9 mouse cellular contexts compared by ENCODE assay signal in the genomic region with DNA sequence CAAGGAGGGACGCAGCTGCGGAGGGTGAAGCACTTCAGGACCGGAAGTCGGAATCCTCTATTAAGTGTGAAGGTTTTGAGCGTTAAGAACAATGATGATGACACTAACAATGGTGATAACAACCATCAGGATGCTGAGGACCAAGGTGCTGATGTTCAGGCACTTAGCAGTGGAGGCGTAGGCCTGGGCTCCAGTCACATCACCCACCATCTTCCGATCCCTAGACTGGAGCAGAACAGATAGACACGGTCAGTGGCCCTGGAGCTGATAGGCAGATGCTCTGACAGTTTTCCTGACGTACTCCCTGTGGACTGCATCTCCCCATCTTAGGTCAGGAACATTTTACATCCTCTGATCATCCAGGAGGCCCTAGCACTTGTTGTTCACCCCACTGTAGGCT. TPM values are rescaled to one million over a fixed set of nuclear protein-coding genes. Genes with fewer than 3 reads are reported as not detected.
DNase-seq lines count a peak whose midpoint lies in the region; ATAC-seq lines count a peak whose summit lies in the region.
"Had no signal": no experiment of that assay in that cellular context is flagged by ENCODE, and none has a peak within 500 bp of the region (broad histone marks: within the 10 kb centered on the region; RNA-seq: fewer than 3 reads in every experiment).

No protein-coding gene starts in this region.

- H3K27me3 ChIP-seq in hindbrain, embryonic 10.5 days (ENCODE audit: insufficient read depth, poor library complexity, severe bottlenecking), result no peaks in the 10 kb centered on the region
- no peaks in the 10 kb centered on the region for H3K27me3 ChIP-seq in hindbrain, embryonic 12.5 days
- no peaks in the 10 kb centered on the region for H3K27me3 ChIP-seq in embryonic facial prominence, embryonic 12.5 days
- H3K27me3 ChIP-seq in limb, embryonic 13.5 days, result no peaks in the 10 kb centered on the region

- H3K4me3 ChIP-seq in hindbrain, embryonic 10.5 days, result no peak overlapping the region
- no peak overlapping the region for H3K4me3 ChIP-seq in hindbrain, embryonic 12.5 days
- peak overlapping the region; percentile 23; the same call in 1 of the 2 replicates for H3K4me3 ChIP-seq in embryonic facial prominence, embryonic 12.5 days
- H3K4me3 ChIP-seq in limb, embryonic 13.5 days, result peak overlapping the region; percentile 51

- H3K4me1 ChIP-seq in hindbrain, embryonic 10.5 days (replicated peaks), result peaks cover 33% of the 10 kb centered on the region
- peaks cover 18% of the 10 kb centered on the region for H3K4me1 ChIP-seq in hindbrain, embryonic 12.5 days
- peaks cover 21% of the 10 kb centered on the region for H3K4me1 ChIP-seq in embryonic facial prominence, embryonic 12.5 days
- peaks cover 30% of the 10 kb centered on the region for H3K4me1 ChIP-seq in limb, embryonic 13.5 days

- peak overlapping the region; percentile 66 for H3K27ac ChIP-seq in hindbrain, embryonic 10.5 days
- no peak overlapping the region for H3K27ac ChIP-seq in hindbrain, embryonic 12.5 days
- no peak overlapping the region for H3K27ac ChIP-seq in embryonic facial prominence, embryonic 12.5 days
- no peak overlapping the region for H3K27ac ChIP-seq in limb, embryonic 13.5 days

- no peak for ATAC-seq in hindbrain, embryonic 12.5 days (ENCODE audit: low FRiP score)
- no peak for ATAC-seq in embryonic facial prominence, embryonic 12.5 days (ENCODE audit: insufficient number of reproducible peaks, insufficient read depth, low FRiP score, low TSS enrichment)
- ATAC-seq in limb, embryonic 13.5 days (ENCODE audit: low FRiP score, low read depth), result no peak

- no peaks in the 10 kb centered on the region for H3K36me3 ChIP-seq in hindbrain, embryonic 10.5 days
- no peaks in the 10 kb centered on the region for H3K36me3 ChIP-seq in hindbrain, embryonic 12.5 days
- no peaks in the 10 kb centered on the region for H3K36me3 ChIP-seq in embryonic facial prominence, embryonic 12.5 days
- no peaks in the 10 kb centered on the region for H3K36me3 ChIP-seq in limb, embryonic 13.5 days

- no peak overlapping the region for H3K4me2 ChIP-seq in hindbrain, embryonic 12.5 days (replicated peaks)
- H3K4me2 ChIP-seq in embryonic facial prominence, embryonic 12.5 days (replicated peaks), result peak overlapping the region; percentile 45
- H3K4me2 ChIP-seq in limb, embryonic 13.5 days (replicated peaks), result peak overlapping the region; percentile 69

- WGBS in hindbrain, embryonic 10.5 days, result 91% methylated on average over 9 of the region's 9 CpGs
- 87% methylated on average over 9 of the region's 9 CpGs for WGBS in hindbrain, embryonic 12.5 days
- 89% methylated on average over 9 of the region's 9 CpGs for WGBS in embryonic facial prominence, embryonic 12.5 days
- WGBS in limb, embryonic 13.5 days, result 86% methylated on average over 9 of the region's 9 CpGs

- no peak for DNase-seq in hindbrain, embryonic 10.5 days (ENCODE audit: low spot score)
- DNase-seq in 416B (ENCODE audit: low read depth), result peak; percentile 25
- no peak for DNase-seq in urinary bladder, postnatal 10 days (ENCODE audit: low spot score)
- DNase-seq in embryo, embryonic 9.5 days (ENCODE audit: extremely low spot score), result no peak
- DNase-seq in right cerebral cortex, postnatal 14 days, result no peak

- H3K9me3 ChIP-seq in hindbrain, embryonic 10.5 days, result no peaks in the 10 kb centered on the region
- no peaks in the 10 kb centered on the region for H3K9me3 ChIP-seq in hindbrain, embryonic 12.5 days (replicated peaks)
- H3K9me3 ChIP-seq in embryonic facial prominence, embryonic 12.5 days, result no peaks in the 10 kb centered on the region
- H3K9me3 ChIP-seq in limb, embryonic 13.5 days, result 0 out of 2 replicates have a peak, but pooled peaks cover 4% of the 10 kb centered on the region

- H3K9ac ChIP-seq in hindbrain, embryonic 12.5 days, result no peak overlapping the region
- 0 out of 2 replicates have a peak overlapping the region, but pooled peaks have one; percentile 15 for H3K9ac ChIP-seq in embryonic facial prominence, embryonic 12.5 days
- peak overlapping the region; percentile 63 for H3K9ac ChIP-seq in limb, embryonic 13.5 days

RNA-seq across cellular contexts. Expression of a gene that starts 0.9 kb away (rescaled TPM):
- polyA plus RNA-seq in hindbrain, embryonic 10.5 days (2016; fragmentation: Nextera tagmentation; extraction: Ambion mirVana), result 21.0 and 23.9 TPM in 2 replicates
- polyA plus RNA-seq in hindbrain, embryonic 12.5 days (2016; fragmentation: Nextera tagmentation; extraction: Ambion mirVana), result 22.5 and 26.0 TPM in 2 replicates
- polyA plus RNA-seq in embryonic facial prominence, embryonic 12.5 days (2016; fragmentation: Nextera tagmentation; extraction: Ambion mirVana), result 48.0 and 52.4 TPM in 2 replicates
- 121 and 130 TPM in 2 replicates for polyA plus RNA-seq in limb, embryonic 13.5 days (2015; fragmentation: Nextera tagmentation; extraction: Ambion mirVana)

RNA-seq across cellular contexts. Expression of a gene that starts 8.1 kb away (rescaled TPM):
- polyA plus RNA-seq in hindbrain, embryonic 10.5 days (2016; fragmentation: Nextera tagmentation; extraction: Ambion mirVana), result not detected in 2 replicates
- polyA plus RNA-seq in hindbrain, embryonic 12.5 days (2016; fragmentation: Nextera tagmentation; extraction: Ambion mirVana), result not detected in 2 replicates
- 0.43 TPM in 1 of 2 replicates, not detected in the other for polyA plus RNA-seq in embryonic facial prominence, embryonic 12.5 days (2016; fragmentation: Nextera tagmentation; extraction: Ambion mirVana)
- 0.31 TPM in 1 of 2 replicates, not detected in the other for polyA plus RNA-seq in limb, embryonic 13.5 days (2015; fragmentation: Nextera tagmentation; extraction: Ambion mirVana)

RNA-seq across cellular contexts. Expression of a gene that starts 19.3 kb away (rescaled TPM):
- polyA plus RNA-seq in hindbrain, embryonic 10.5 days (2016; fragmentation: Nextera tagmentation; extraction: Ambion mirVana), result not detected in 2 replicates
- polyA plus RNA-seq in hindbrain, embryonic 12.5 days (2016; fragmentation: Nextera tagmentation; extraction: Ambion mirVana), result not detected in 2 replicates
- polyA plus RNA-seq in embryonic facial prominence, embryonic 12.5 days (2016; fragmentation: Nextera tagmentation; extraction: Ambion mirVana), result not detected in 2 replicates
- not detected in 2 replicates for polyA plus RNA-seq in limb, embryonic 13.5 days (2015; fragmentation: Nextera tagmentation; extraction: Ambion mirVana)
- polyA plus RNA-seq: large intestine, adult 2 months had no signal

RNA-seq across cellular contexts. Expression of a gene that starts 42.6 kb away (rescaled TPM):
- 5.1 and 6.9 TPM in 2 replicates for polyA plus RNA-seq in hindbrain, embryonic 10.5 days (2016; fragmentation: Nextera tagmentation; extraction: Ambion mirVana)
- 8.8 and 9.1 TPM in 2 replicates for polyA plus RNA-seq in hindbrain, embryonic 12.5 days (2016; fragmentation: Nextera tagmentation; extraction: Ambion mirVana)
- polyA plus RNA-seq in embryonic facial prominence, embryonic 12.5 days (2016; fragmentation: Nextera tagmentation; extraction: Ambion mirVana), result 35.5 and 37.6 TPM in 2 replicates
- polyA plus RNA-seq in limb, embryonic 13.5 days (2015; fragmentation: Nextera tagmentation; extraction: Ambion mirVana), result 50.2 and 64.6 TPM in 2 replicates

RNA-seq across cellular contexts. Expression of a gene that starts 51.2 kb away (rescaled TPM):
- 26.4 and 35.1 TPM in 2 replicates for polyA plus RNA-seq in hindbrain, embryonic 10.5 days (2016; fragmentation: Nextera tagmentation; extraction: Ambion mirVana)
- polyA plus RNA-seq in hindbrain, embryonic 12.5 days (2016; fragmentation: Nextera tagmentation; extraction: Ambion mirVana), result 46.1 and 46.5 TPM in 2 replicates
- polyA plus RNA-seq in embryonic facial prominence, embryonic 12.5 days (2016; fragmentation: Nextera tagmentation; extraction: Ambion mirVana), result 35.2 and 39.2 TPM in 2 replicates
- polyA plus RNA-seq in limb, embryonic 13.5 days (2015; fragmentation: Nextera tagmentation; extraction: Ambion mirVana), result 21.5 and 26.9 TPM in 2 replicates

Comparison
In these comparisons a context has a peak if more than half of its experiments do, and no peak if none do; other contexts are left out.
1. H3K4me3 ChIP-seq: peak in embryonic facial prominence, embryonic 12.5 days (single experiment) and limb, embryonic 13.5 days (single experiment); none in hindbrain, embryonic 10.5 days (single experiment) and hindbrain, embryonic 12.5 days (single experiment).